Mouse (Mus musculus) midbrain, embryonic 16.5 days (tissue): ENCODE results near the gene Olfr279. TPM values are rescaled to one million over a fixed set of nuclear protein-coding genes. Genes with fewer than 3 reads are reported as not detected.

Experiments used
- microRNA-seq: library from miRNA; unstranded; fragments of <30 nt; microRNA quantifications from one replicate; pipeline ENCODE4, GENCODE M21; 2017
- polyA plus RNA-seq: library from polyadenylated mRNA; unstranded; fragments of >200 nt; fragmentation: Nextera tagmentation; extraction: Ambion mirVana; gene quantifications from 2 replicates; pipeline ENCODE4 v1.2.1, GENCODE M21; 2015

Olfr279 gene
- polyA plus RNA-seq, 1 experiment from 2014 or later, result not detected

Small RNA genes within 50 kb of the gene (microRNA-seq; reads per million reads assigned to microRNA genes)
- 0.52 reads per million for gene Mir1291

Other genes starting within 250 kb of the Olfr279 start
- gene H1fnt, start 235.1 kb upstream of the Olfr279 start, polyA plus RNA-seq, result not detected in 2 replicates
- gene Zfp641, start 196.2 kb upstream of the Olfr279 start, polyA plus RNA-seq, result 13.3 and 14.4 TPM in 2 replicates
- gene Olfr285, start 175.0 kb upstream of the Olfr279 start, polyA plus RNA-seq, result not detected in 2 replicates
- not detected in 2 replicates for gene Olfr284, start 151.4 kb upstream of the Olfr279 start, polyA plus RNA-seq
- not detected in 2 replicates for gene Olfr283, start 111.5 kb upstream of the Olfr279 start, polyA plus RNA-seq
- gene Olfr282, start 61.2 kb upstream of the Olfr279 start, polyA plus RNA-seq, result not detected in 2 replicates
- gene Olfr281, start 39.8 kb upstream of the Olfr279 start, polyA plus RNA-seq, result not detected in 2 replicates
- not detected in 2 replicates for gene OR5BS1P, start 22.5 kb upstream of the Olfr279 start, polyA plus RNA-seq
- gene Lalba, start 9.7 kb upstream of the Olfr279 start, polyA plus RNA-seq, result not detected in 2 replicates
- 106 and 113 TPM in 2 replicates for gene Kansl2, start 41.9 kb downstream of the Olfr279 start, polyA plus RNA-seq
- 65.3 and 73.1 TPM in 2 replicates for gene Ccnt1, start 78.5 kb downstream of the Olfr279 start, polyA plus RNA-seq
- gene 4930415O20Rik, start 78.6 kb downstream of the Olfr279 start, polyA plus RNA-seq, result not detected in 2 replicates
- 9.9 and 10.2 TPM in 2 replicates for gene Adcy6, start 117.7 kb downstream of the Olfr279 start, polyA plus RNA-seq
- 198 and 205 TPM in 2 replicates for gene Cacnb3, start 138.4 kb downstream of the Olfr279 start, polyA plus RNA-seq
- 17.8 and 18.9 TPM in 2 replicates for gene Ddx23, start 170.5 kb downstream of the Olfr279 start, polyA plus RNA-seq
- 15.5 and 19.8 TPM in 2 replicates for gene Rnd1, start 185.1 kb downstream of the Olfr279 start, polyA plus RNA-seq
- gene Ccdc65, start 215.8 kb downstream of the Olfr279 start, polyA plus RNA-seq, result 9.3 and 12.0 TPM in 2 replicates
- 2.3 and 4.0 TPM in 2 replicates for gene Fkbp11, start 235.8 kb downstream of the Olfr279 start, polyA plus RNA-seq